Mouse (Mus musculus): ENCODE results near the gene Cdk6.
"Not testable (repeated sequence)": the region's sequence is repeated elsewhere in the genome, so short reads cannot be mapped to it uniquely, and the experiment has no call there.

Gene Cdk6

DNA sequence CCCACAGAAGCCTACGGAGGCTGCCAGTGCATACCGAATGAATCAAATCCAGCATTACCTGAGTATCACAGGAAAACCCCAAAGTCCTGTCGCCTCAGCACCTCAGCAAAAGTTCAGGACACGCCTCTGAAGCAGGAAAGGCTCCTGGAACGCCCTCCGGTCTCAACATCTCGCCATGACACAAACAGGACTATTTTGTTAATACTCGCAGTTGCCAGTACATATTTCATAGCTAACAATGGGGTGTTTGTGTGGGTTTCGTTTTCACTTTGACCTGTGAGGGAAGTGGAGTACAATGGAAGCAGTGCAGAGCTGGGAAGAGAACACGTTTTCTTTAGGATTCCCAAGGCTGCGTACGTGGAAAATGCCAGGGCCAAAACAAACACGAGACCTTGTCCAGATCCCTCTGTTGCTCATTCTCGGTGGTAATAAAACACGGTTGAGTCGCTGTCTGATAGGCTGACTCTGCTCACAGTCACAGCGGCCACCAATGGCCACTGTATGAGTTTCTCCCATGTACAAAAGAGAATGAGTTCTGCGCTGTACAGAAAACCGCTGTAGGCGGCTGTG is 91.9 kb downstream of the Cdk6 start:
- not testable (repeated sequence) for DNase-seq (ENCODE audit: low spot score in 2 of 2)

- DNase-seq (ENCODE audit: low spot score in 2 of 2) = not testable (repeated sequence)
Observed at GRCm38 (mm10) chr5:3434105-3434504, 92.8 kb downstream of the Cdk6 start.

GRCm38 (mm10) chr5:3438453-3439003 is 97.2 kb downstream of the Cdk6 start:
- DNase-seq (ENCODE audit: low spot score in 2 of 2) = not testable (repeated sequence)

DNA sequence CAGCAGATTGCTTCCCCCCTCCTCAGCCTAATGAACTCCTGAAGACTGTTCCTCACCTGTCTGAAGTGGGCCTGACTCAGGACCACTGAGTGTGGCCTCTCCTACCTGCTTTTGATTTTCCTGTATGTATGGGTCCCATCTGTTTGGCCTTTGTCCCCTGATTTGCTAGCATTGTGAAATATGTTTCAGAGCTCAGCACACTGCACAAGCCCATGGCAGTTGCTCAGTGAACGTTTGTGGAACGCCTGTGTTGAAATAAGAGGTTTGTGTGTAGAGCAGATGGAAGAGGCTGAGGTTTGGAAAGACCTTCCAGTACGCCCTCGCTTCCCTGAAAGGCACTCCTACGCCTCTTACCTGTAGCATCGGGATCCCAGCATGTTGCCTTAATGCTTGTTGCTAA is 98.1 kb downstream of the Cdk6 start:
- not testable (repeated sequence) for DNase-seq (ENCODE audit: low spot score in 2 of 2)

DNA sequence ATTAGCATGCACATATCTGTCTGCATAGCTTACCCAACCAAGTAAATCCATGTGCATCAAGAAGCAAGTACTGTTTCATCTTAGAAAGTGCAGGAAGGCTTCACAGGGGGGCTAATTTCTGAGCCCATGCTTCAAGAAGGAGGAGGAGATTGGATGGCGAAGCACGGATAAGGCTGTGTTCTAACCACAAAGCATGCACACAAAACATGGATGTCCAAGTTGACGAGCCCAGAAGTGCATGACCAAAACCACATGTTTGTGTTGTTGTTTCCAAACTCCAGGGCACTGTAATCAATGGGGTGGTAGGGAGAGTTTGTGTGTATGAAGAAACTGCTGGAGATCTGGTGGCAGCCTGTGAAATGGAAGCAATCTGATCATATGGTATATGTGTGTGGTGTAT is 101.2 kb downstream of the Cdk6 start:
- DNase-seq (ENCODE audit: low spot score in 2 of 2) = not testable (repeated sequence)

GRCm38 (mm10) chr5:3451233-3451632 is 109.9 kb downstream of the Cdk6 start:
- not testable (repeated sequence) for DNase-seq (ENCODE audit: low spot score in 2 of 2)

GRCm38 (mm10) chr5:3453946-3454345 is 112.7 kb downstream of the Cdk6 start:
- DNase-seq (ENCODE audit: low spot score in 2 of 2) = not testable (repeated sequence)

DNA sequence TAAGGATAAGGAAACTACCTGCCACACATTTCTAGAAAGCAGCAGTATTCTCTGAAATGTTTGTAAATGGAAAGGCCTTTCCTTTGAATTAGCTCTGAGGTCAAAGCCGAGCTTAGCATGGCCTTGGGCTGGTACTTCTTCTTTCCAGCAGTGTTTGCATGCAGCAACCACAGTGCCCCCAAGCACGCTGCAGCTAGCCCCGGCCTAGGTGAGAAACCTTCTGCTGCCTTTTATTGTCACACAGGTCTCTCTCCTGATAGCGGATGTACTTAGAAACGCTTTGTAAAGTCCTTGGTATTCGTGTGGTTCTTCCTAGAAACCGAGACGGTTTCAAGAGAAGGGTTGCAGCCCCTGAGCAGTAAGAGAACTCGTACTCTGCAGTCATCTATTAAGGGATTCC is 119.6 kb downstream of the Cdk6 start:
- DNase-seq (ENCODE audit: low spot score in 2 of 2) = no peak

DNA sequence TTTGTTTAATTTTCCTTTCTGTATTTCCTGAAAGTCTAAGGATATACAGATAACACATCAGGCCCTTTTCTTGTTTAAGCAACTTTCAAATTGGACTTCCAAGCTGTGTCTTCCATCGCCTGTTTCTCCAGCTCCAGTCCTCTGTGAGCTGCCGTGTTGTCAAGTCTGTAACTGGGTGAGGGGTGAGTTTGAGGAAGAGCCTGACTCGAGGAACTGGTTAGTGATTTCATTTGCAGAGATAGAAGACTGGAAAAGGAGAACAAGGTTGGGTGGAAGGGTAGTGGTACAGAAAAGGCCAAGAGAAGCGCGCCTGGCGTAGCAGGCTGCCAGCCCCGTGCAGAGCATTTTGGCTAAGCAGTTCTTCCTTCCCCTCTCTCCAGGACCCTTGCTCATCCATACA is 120.1 kb downstream of the Cdk6 start:
- DNase-seq (ENCODE audit: low spot score in 2 of 2) = no peak

GRCm38 (mm10) chr5:3462897-3463757 is 121.8 kb downstream of the Cdk6 start:
- no peak for DNase-seq (ENCODE audit: low spot score in 2 of 2)

DNA sequence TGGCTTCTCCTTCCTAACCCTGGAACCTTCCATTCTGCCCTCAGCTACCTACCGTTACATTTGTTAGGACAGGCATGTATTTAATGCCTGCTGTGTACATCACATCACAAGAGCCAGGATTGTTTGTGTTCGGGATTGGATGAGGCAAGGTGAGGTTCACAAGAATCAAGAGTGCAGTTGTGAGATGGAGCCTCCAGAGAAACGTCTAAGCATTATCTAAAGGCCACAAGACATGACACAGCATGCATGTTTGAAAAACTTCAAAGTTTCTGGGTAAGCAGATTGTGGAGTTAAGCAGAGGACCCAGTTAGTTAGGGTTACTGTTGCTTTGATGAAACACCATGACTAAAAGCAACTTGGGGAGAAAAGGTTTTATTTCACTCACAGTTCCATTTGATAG is 122.5 kb downstream of the Cdk6 start:
- no peak for DNase-seq (ENCODE audit: low spot score in 2 of 2)

DNA sequence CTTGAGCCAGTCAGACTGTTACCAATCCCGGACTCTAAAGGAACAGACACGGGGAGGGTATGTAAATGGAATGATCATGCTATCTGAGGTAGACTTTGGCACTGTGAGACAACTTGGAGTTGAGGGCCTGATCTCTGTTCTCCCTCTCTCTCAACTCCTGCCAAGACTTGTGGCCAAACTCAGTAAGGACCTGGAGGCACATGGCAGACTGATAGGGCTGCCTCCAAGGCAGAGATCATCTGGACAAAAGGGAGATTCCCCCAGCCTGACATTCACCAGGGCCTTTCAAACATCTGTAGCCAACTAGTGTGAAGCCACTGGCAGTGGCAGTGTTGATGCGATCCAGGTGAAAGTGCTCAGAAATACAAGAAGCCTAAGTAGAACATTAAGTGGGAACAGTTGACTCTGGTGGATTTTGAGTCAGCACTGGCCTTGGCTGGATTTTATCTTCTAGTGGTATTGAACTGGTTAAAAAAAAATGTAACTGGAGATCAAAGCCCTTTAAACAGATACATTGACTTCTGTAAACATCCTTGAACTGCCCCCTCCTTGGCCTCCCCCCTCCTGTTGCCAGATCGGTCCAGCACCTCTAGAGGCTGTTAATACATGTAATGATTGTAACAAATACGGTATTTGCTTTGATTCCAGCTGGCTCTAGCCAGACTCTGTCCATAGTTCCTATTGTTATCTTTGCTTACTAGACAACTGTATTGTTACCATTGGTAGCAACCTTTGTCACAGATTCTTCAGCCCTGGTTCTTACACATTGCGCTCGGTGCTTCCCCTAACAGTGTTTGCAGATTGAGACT is 125.0 kb downstream of the Cdk6 start:
- DNase-seq (ENCODE audit: low spot score in 2 of 2) = no peak

GRCm38 (mm10) chr5:3470866-3471265 is 129.6 kb downstream of the Cdk6 start:
- no peak for DNase-seq (ENCODE audit: low spot score in 2 of 2)

DNA sequence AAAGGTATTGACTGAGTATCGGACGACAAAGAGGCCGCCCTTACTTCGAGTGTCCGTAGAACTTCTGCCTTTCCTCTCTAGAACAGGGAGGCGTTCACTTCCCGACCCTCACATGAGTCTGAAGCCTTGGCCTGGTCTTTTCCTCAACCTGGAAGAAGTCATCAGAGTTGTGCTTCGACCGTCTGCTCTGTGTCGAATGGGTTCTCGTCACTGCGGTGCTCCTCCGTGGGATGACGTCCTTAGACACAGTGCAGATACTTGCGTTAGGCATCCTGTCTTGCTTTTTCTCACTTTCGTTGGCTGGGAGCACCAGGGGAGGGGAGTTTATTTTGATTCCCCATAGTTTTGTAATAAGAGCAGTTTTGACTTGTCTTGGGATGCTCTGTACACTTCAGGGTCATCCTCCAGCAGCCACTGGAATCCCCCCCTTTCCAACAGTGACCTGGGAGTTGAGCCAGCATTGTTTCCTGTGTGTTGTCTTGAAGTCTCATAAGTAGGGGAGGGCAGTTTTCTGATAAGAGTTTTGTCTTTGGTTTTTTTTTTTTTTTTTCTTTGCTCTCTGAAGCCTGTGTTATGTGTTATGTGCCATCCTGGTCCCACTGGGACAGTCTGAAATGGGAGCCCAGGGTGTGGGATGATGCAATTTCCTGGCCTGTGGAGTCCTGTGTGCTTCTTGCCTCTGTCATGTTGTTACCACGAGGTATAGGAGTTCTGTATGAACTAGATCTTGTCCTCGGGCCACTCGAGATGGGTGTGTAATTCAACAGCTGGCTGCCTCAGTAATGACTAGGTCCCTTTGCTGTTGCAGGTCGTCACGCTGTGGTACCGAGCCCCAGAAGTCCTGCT is 131.2 kb downstream of the Cdk6 start:
- no peak for DNase-seq (ENCODE audit: low spot score in 2 of 2)

DNA sequence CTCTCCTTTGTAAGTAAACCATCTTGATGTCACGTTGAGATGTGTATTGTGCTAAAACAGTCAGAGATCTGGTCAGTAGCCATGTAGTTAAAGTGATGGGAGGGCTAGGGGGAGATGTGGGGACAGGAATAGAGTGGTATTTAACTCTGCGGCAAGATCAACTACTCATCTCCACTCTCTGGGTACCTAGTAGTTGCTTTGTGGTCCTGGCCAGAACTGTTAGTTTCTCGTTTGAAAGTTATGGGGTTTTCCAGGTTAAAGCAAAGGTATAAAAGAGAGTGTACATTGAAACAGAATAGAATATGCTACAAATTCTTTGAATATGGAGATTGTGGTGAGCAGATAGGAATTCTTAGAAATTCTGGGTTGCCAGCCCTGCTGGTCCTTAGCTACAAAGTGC is 136.4 kb downstream of the Cdk6 start:
- no peak for DNase-seq (ENCODE audit: low spot score in 2 of 2)

- no peak for DNase-seq (ENCODE audit: low spot score in 2 of 2)
Observed at GRCm38 (mm10) chr5:3478216-3478615, 136.9 kb downstream of the Cdk6 start.

DNA sequence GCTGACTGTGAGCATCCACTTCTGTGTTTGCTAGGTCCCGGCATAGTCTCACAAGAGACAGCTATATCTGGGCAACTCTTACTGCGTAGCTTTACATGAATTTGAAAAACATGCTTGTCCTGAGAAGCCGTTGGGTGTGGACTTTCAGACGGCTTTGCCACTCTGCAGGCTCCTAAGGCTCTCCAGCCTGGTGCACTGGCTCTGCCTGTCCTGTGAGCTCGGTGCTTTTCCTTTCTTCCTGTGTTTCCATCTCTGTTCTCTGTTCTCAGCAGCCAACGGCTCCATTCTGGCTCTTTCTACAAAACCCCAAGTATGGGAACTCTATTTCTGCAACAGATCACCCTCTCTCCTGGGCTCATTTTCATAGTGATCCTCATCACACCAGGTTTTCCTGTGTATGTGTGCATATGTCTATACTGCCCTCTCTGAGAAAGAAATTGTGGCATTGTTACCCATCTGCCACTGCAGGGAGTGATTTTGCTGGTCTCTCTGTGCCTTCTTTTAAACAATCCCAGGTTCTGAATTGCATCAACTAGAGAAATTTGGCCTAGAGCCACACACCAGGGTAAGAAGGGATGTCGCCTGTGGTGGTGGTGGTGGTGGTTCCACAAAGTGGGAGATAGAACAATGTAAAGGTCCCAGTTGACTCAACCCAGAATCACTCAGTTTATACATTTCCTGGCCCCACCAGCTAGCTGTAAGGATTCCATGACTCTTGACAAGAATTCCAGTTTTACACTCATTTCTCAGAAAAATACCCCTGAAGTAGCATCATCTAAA is 137.9 kb downstream of the Cdk6 start:
- DNase-seq (ENCODE audit: low spot score in 2 of 2) = no peak

DNA sequence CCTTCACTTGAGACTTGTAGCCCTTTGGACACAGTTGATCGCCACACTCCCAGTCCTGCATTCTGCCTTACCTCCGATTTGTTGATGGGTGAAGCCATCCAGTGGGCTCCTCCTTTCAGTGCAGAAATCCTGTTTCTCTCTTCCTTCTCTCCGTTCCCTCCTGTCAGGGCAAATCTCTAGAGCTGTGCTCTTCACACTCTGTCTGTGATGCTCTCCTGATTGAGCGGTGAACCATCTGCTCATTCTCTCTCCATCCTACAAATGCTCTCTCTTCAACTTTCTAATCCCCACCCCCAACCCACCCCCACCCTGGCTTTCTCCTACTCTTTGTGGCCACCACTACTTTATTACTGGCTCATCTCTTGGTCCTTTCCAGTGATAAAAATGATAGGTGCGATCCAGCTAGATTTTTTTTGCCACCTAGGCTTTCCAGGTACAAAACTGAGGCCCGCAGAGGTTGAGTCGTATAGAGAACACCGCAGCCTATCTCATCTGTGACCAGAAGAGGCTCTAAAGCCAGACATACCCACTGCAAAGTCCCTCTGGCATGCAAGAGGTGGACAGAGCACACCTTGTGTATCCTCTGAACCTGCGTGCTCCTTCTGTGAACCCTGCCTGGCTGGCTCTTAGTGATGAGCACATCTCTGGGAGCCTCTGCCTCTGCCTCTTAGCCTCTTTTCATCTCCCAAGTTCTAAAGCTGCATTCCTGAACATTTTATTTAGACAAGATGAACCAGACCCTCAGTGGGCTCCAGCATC is 139.5 kb downstream of the Cdk6 start:
- DNase-seq (ENCODE audit: low spot score in 2 of 2) = no peak

- DNase-seq (ENCODE audit: low spot score in 2 of 2) = no peak
Observed at GRCm38 (mm10) chr5:3482474-3482873, 141.2 kb downstream of the Cdk6 start.
